Comparison of ENCODE assay signal across 1 mouse cellular context in genomic region chr6:125071170-125071895, GRCm38 (mm10).
TF ChIP-seq lines count a peak whose summit lies in the region.

No protein-coding gene starts in this region.

TF ChIP-seq in MEL, 35 proteins besides CTCF, POLR2A, EP300 and RAD21 (continued from another document):
- TF ChIP-seq GABPA (IDR thresholded peaks at IDR 0.05; ENCODE audit: low read depth, low read length) (no peak), ZMIZ1 (IDR thresholded peaks at IDR 0.05; ENCODE audit: low read depth, low read length) (no peak)
